Mouse (Mus musculus): Measurements from ENCODE around the gene Lrrn1.

Gene Lrrn1

GRCm38 (mm10) chr6:107577309-107577708 lies 47.7 kb downstream of the Lrrn1 start:
- DNase-seq (ENCODE audit: extremely low read depth, low read depth), result no peak

GRCm38 (mm10) chr6:107583759-107584383 lies 54.3 kb downstream of the Lrrn1 start:
- DNase-seq (ENCODE audit: extremely low read depth, low read depth), result no peak

GRCm38 (mm10) chr6:107605151-107605550 lies 75.6 kb downstream of the Lrrn1 start:
- DNase-seq (ENCODE audit: extremely low read depth, low read depth), result no peak

DNA sequence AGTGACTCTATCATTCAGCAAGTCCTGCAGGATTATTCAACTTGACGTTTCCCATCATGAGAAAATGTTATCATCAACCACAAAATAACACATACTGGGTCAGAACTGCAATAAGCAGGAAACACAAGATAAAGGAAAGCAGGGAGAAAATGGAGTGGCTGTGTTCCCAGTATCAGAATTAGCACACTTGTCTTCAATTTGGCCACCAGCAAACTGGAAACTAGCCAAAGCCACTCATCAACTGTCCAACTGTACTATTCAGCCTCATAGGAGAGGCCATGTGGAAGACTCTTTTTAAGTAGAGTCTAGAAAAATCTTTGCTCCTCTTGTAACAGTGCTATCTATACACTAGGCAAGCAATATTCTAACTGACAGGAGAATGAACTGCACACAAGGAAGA lies 84.7 kb downstream of the Lrrn1 start:
- DNase-seq (ENCODE audit: extremely low read depth, low read depth), result no peak
